Mouse (Mus musculus) midbrain, embryonic 15.5 days (tissue): Measurements from ENCODE around the gene Eif2a. TPM values are rescaled to one million over a fixed set of nuclear protein-coding genes. Genes with fewer than 3 reads are reported as not detected.

Experiments used
- ATAC-seq: fragments of 200-750 bp; cut with Nextera tagmentation; replicated peaks from 2 replicates; pipeline ENCODE4 v1.8.0; 2017; ENCODE audit warnings: moderate TSS enrichment
- H3K27ac ChIP-seq: fragments of 300-500 bp; sonication (generic); 2 replicates; pipeline ENCODE4 v1.5.1; 2015; ENCODE audit warnings: mild to moderate bottlenecking, inconsistent platforms
- H3K27me3 ChIP-seq: fragments of 300-500 bp; sonication (generic); replicated peaks from 2 replicates; pipeline ENCODE4 v1.6.1; 2015; ENCODE audit warnings: inconsistent platforms
- H3K36me3 ChIP-seq: fragments of 300-500 bp; sonication (generic); replicated peaks from 2 replicates; pipeline ENCODE4 v1.6.1; 2015; ENCODE audit warnings: inconsistent platforms
- H3K4me1 ChIP-seq: fragments of 300-500 bp; sonication (generic); 2 replicates; pipeline ENCODE4 v1.6.1; 2015; ENCODE audit warnings: inconsistent platforms
- H3K4me2 ChIP-seq: fragments of 300-500 bp; sonication (generic); 2 replicates; pipeline ENCODE4 v1.6.1; 2015; ENCODE audit warnings: inconsistent platforms, mild to moderate bottlenecking, moderate library complexity
- H3K4me3 ChIP-seq: fragments of 300-500 bp; sonication (generic); 2 replicates; pipeline ENCODE4 v1.5.1; 2015; ENCODE audit warnings: mild to moderate bottlenecking, inconsistent platforms
- H3K9ac ChIP-seq: fragments of 300-500 bp; sonication (generic); 2 replicates; pipeline ENCODE4 v1.6.1; 2015; ENCODE audit warnings: mild to moderate bottlenecking, inconsistent platforms
- H3K9me3 ChIP-seq: fragments of 300-500 bp; sonication (generic); 2 replicates; pipeline ENCODE4 v1.6.1; 2016; ENCODE audit warnings: inconsistent platforms
- WGBS: fragments of 180-500 bp; shearing (Covaris S2); methylation state at CpG from one replicate; pipeline ENCODE4 v1.1.7; 2015; ENCODE audit warnings: mixed read lengths; 5-methylcytosine and 5-hydroxymethylcytosine counted together
- polyA plus RNA-seq: library from polyadenylated mRNA; unstranded; fragments of >200 nt; fragmentation: Nextera tagmentation; extraction: Ambion mirVana; gene quantifications from 2 replicates; pipeline ENCODE4 v1.2.1, GENCODE M21; 2015

Gene Eif2a
- polyA plus RNA-seq, result 33.5 and 34.6 TPM in 2 replicates

- H3K4me2 ChIP-seq, result peak within 1 kb of the TSS; percentile 77
- H3K4me1 ChIP-seq, result peaks cover 23% of the 10 kb centered on the region
- WGBS, result under 1% methylated on average over 57 of the region's 57 CpGs
- peak within 1 kb of the TSS; percentile 96 for H3K27ac ChIP-seq
- no peaks in the 10 kb centered on the region for H3K27me3 ChIP-seq
- H3K9ac ChIP-seq, result peak within 1 kb of the TSS; percentile 93
- peak within 1 kb of the TSS; percentile 99 for H3K4me3 ChIP-seq
- peak; percentile 99 for ATAC-seq
- no peaks in the 10 kb centered on the region for H3K9me3 ChIP-seq
- peaks cover 13% of the 10 kb centered on the region for H3K36me3 ChIP-seq
These were observed at the start of gene Eif2a, which contains the start of gene Serp1 for GRCm38 (mm10) chr3:58525652-58526407. Gene Eif2a, plus strand, starts transcription at chr3:58525821. Gene Serp1, minus strand, starts transcription at chr3:58525892.

GRCm38 (mm10) chr3:58478755-58479455 is 46.7 kb upstream of the Eif2a start:
- no peak overlapping the region for H3K4me2 ChIP-seq
- H3K4me3 ChIP-seq, result no peak overlapping the region
- WGBS, result 86% methylated on average over 2 of the region's 2 CpGs
- H3K27ac ChIP-seq, result no peak overlapping the region
- H3K4me1 ChIP-seq, result no peaks in the 10 kb centered on the region
- no peaks in the 10 kb centered on the region for H3K9me3 ChIP-seq
- no peaks in the 10 kb centered on the region for H3K36me3 ChIP-seq
- no peak for ATAC-seq
- no peak overlapping the region for H3K9ac ChIP-seq
- no peaks in the 10 kb centered on the region for H3K27me3 ChIP-seq

- H3K9me3 ChIP-seq, result no peaks in the 10 kb centered on the region
- no peak overlapping the region for H3K4me2 ChIP-seq
- no peaks in the 10 kb centered on the region for H3K27me3 ChIP-seq
- no peak for ATAC-seq
- no peaks in the 10 kb centered on the region for H3K36me3 ChIP-seq
- H3K4me1 ChIP-seq, result no peaks in the 10 kb centered on the region
- H3K27ac ChIP-seq, result no peak overlapping the region
- WGBS, result 77% methylated on average over 7 of the region's 7 CpGs
- H3K9ac ChIP-seq, result no peak overlapping the region
- H3K4me3 ChIP-seq, result no peak overlapping the region
These were observed 39.7 kb upstream of the Eif2a start for GRCm38 (mm10) chr3:58485883-58486282.

DNA sequence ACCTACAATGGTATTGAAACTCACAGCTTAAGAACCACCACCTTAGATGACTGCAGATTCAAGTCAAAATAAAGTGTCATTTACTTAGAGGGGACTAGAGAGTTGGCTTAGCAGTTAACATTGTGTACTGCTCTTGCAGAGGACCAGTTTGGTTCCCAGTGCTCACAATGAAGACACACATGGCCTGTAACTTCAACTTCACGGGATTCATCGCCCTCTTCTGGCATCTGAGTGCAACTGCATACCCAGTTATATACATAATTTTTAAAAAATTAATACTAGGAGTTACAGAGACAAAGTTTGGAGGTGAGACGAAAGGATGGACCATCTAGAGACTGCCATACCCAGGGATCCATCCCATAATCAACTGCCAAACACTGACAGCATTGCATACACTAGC is 38.5 kb upstream of the Eif2a start:
- no peak overlapping the region for H3K4me3 ChIP-seq
- H3K4me2 ChIP-seq, result no peak overlapping the region
- H3K27ac ChIP-seq, result no peak overlapping the region
- 70% methylated on average over 3 of the region's 3 CpGs for WGBS
- H3K4me1 ChIP-seq, result no peaks in the 10 kb centered on the region
- H3K27me3 ChIP-seq, result no peaks in the 10 kb centered on the region
- H3K36me3 ChIP-seq, result no peaks in the 10 kb centered on the region
- H3K9me3 ChIP-seq, result no peaks in the 10 kb centered on the region
- no peak overlapping the region for H3K9ac ChIP-seq
- no peak for ATAC-seq

DNA sequence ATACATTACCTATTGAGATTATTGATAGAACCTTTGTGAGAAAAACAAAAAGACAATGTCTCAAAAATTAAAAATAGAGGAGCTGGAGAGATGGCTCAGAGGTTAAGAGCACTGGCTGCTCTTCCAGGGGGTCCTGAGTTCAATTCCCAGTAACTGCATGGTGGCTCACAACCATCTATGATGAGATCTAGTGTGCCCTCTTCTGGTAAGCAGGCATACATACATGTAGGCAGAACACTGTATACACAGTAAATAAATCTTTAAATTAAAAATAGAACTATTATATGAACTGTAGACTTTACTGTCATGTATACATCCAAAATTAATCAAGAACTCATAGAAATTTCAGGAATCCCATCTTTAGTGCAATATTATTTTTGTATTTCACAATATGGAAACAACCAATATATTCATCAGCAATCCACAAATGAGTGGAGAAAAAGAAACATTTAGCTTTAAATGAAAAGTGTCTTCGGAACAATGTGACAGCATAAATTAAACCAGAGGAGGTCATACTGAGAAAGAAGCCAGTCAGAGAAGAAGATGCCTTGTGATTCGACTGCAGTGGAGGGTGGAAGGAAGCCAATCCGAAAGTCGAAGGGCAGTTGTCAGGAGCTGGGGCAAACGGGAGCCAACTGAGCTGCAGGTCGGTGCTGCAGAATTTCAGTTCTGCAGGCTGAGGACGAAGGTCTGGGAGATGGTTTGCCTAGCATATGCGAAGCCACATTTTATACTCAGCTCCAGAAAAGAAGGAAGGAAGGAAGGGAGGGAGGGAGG is 37.4 kb upstream of the Eif2a start:
- ATAC-seq, result no peak
- Histone ChIP-seq H3K9ac (no peak overlapping the region), H3K4me3 (no peak overlapping the region), H3K27ac (no peak overlapping the region), H3K9me3 (no peaks in the 10 kb centered on the region), H3K4me1 (no peaks in the 10 kb centered on the region), H3K36me3 (no peaks in the 10 kb centered on the region), H3K27me3 (no peaks in the 10 kb centered on the region), H3K4me2 (no peak overlapping the region)
- WGBS, result 72% methylated on average over 7 of the region's 8 CpGs

- H3K4me3 ChIP-seq, result no peak overlapping the region
- no peak for ATAC-seq
- H3K27me3 ChIP-seq, result no peaks in the 10 kb centered on the region
- 75% methylated on average over 7 of the region's 7 CpGs for WGBS
- no peaks in the 10 kb centered on the region for H3K4me1 ChIP-seq
- H3K9ac ChIP-seq, result no peak overlapping the region
- no peak overlapping the region for H3K27ac ChIP-seq
- H3K36me3 ChIP-seq, result no peaks in the 10 kb centered on the region
- no peaks in the 10 kb centered on the region for H3K9me3 ChIP-seq
- no peak overlapping the region for H3K4me2 ChIP-seq
These were observed 34.8 kb upstream of the Eif2a start for GRCm38 (mm10) chr3:58490787-58491186.

GRCm38 (mm10) chr3:58493621-58494020 is 32.0 kb upstream of the Eif2a start:
- no peak for ATAC-seq
- no peaks in the 10 kb centered on the region for H3K9me3 ChIP-seq
- no peak overlapping the region for H3K4me2 ChIP-seq

GRCm38 (mm10) chr3:58501961-58502360 is 23.7 kb upstream of the Eif2a start:
- H3K9ac ChIP-seq, result no peak overlapping the region
- H3K9me3 ChIP-seq, result no peaks in the 10 kb centered on the region
- no peak overlapping the region for H3K4me3 ChIP-seq
- H3K4me2 ChIP-seq, result no peak overlapping the region
- no peaks in the 10 kb centered on the region for H3K36me3 ChIP-seq
- no peak overlapping the region for H3K27ac ChIP-seq
- H3K27me3 ChIP-seq, result no peaks in the 10 kb centered on the region
- ATAC-seq, result no peak
- 67% methylated on average over 2 of the region's 2 CpGs for WGBS
- H3K4me1 ChIP-seq, result no peaks in the 10 kb centered on the region

More at GRCm38 (mm10) chr3:58493621-58494020, 32.0 kb upstream of the Eif2a start:
- H3K27ac ChIP-seq, result no peak overlapping the region
- H3K9ac ChIP-seq, result no peak overlapping the region
- H3K4me3 ChIP-seq, result no peak overlapping the region
- H3K4me1 ChIP-seq, result no peaks in the 10 kb centered on the region
- no peaks in the 10 kb centered on the region for H3K36me3 ChIP-seq
- 87% methylated on average over 4 of the region's 4 CpGs for WGBS
- H3K27me3 ChIP-seq, result no peaks in the 10 kb centered on the region

- Histone ChIP-seq H3K36me3 (no peaks in the 10 kb centered on the region), H3K4me2 (no peak overlapping the region), H3K27ac (no peak overlapping the region), H3K4me3 (no peak overlapping the region), H3K9me3 (no peaks in the 10 kb centered on the region), H3K9ac (no peak overlapping the region), H3K4me1 (no peaks in the 10 kb centered on the region), H3K27me3 (no peaks in the 10 kb centered on the region)
- WGBS, result 32% methylated on average over 3 of the region's 3 CpGs
- no peak for ATAC-seq
These were observed 21.8 kb upstream of the Eif2a start for GRCm38 (mm10) chr3:58503720-58504333.

GRCm38 (mm10) chr3:58504676-58505075 is 20.9 kb upstream of the Eif2a start:
- no peak for ATAC-seq
- H3K27ac ChIP-seq, result no peak overlapping the region
- H3K4me3 ChIP-seq, result no peak overlapping the region
- H3K4me2 ChIP-seq, result no peak overlapping the region
- H3K27me3 ChIP-seq, result no peaks in the 10 kb centered on the region
- no peak overlapping the region for H3K9ac ChIP-seq
- no peaks in the 10 kb centered on the region for H3K9me3 ChIP-seq
- no peaks in the 10 kb centered on the region for H3K36me3 ChIP-seq
- no peaks in the 10 kb centered on the region for H3K4me1 ChIP-seq

- H3K9ac ChIP-seq, result no peak overlapping the region
- no peaks in the 10 kb centered on the region for H3K36me3 ChIP-seq
- 92% methylated on average over 7 of the region's 7 CpGs for WGBS
- no peaks in the 10 kb centered on the region for H3K27me3 ChIP-seq
- H3K4me2 ChIP-seq, result no peak overlapping the region
- no peaks in the 10 kb centered on the region for H3K4me1 ChIP-seq
- no peak overlapping the region for H3K27ac ChIP-seq
- no peak overlapping the region for H3K4me3 ChIP-seq
- ATAC-seq, result no peak
- no peaks in the 10 kb centered on the region for H3K9me3 ChIP-seq
These were observed 17.4 kb upstream of the Eif2a start for GRCm38 (mm10) chr3:58508020-58508750.
